In the genomic region with DNA sequence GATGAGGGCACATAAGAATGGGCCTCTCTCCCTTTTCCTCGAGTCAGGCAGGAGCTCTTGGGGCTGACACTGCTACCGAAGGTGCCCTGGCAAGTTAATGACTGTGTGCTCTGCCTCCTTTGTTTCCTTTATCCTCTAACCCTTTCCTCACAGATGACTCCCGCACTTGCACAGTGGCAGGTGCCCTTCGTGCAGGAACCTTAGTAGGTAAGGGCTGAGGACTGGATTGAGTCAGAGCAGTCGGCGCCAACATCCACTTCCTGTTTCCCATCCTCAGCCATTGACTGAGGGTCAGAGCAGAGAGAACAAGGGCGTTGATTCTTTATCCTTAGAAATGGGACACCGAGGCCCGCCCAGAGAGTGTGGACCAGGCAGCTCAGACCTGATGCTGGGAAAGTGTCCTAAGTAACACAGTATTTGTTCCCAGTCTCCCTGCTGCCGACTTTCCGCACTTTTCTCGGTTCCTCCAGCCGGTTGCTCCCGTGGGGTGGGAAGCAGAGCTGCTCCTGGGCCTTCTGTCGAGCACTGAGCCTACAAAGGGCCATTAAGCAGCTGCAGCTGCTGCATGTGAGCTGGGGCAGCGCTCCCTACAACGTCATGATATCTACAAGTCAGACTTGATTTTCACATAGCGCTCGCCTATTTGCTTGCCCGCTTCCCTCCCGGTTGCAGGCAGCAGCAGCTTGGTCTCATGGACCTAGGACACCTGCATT, we compare ENCODE assay signal across 10 mouse cellular contexts. TPM values are rescaled to one million over a fixed set of nuclear protein-coding genes. Genes with fewer than 3 reads are reported as not detected.
DNase-seq lines count a peak whose midpoint lies in the region; ATAC-seq and TF ChIP-seq lines count a peak whose summit lies in the region.
"Had no signal": no experiment of that assay in that cellular context is flagged by ENCODE, and none has a peak within 500 bp of the region (broad histone marks: within the 10 kb centered on the region; RNA-seq: fewer than 3 reads in every experiment).

No protein-coding gene starts in this region.

- WGBS in heart, embryonic 12.5 days, result 39% methylated on average over 21 of the region's 21 CpGs
- WGBS in embryonic facial prominence, embryonic 13.5 days, result 18% methylated on average over 21 of the region's 21 CpGs
- WGBS in liver, postnatal 0 days (ENCODE audit: insufficient replicate concordance), result 34% methylated on average over 21 of the region's 21 CpGs

- TF ChIP-seq CTCF in E14TG2a.4 (conservative IDR thresholded peaks at IDR 0.05; ENCODE audit: low read length), result no peak
- no peak for TF ChIP-seq CTCF in liver, postnatal 0 days (IDR thresholded peaks at IDR 0.05; ENCODE audit: low read depth)

- DNase-seq in heart, postnatal 14 days, result no peak
- no peak for DNase-seq in liver, postnatal 0 days
- DNase-seq in ovary, postnatal 36 days (ENCODE audit: low spot score), result no peak
- no peak for DNase-seq in adrenal gland, postnatal 4 days (ENCODE audit: low spot score in 2 of 2)
- DNase-seq in adipocyte (ENCODE audit: low spot score), result no peak
- DNase-seq: right cerebral cortex, postnatal 14 days had no signal

- no peaks in the 10 kb centered on the region for H3K36me3 ChIP-seq in heart, embryonic 12.5 days
- H3K36me3 ChIP-seq in E14TG2a.4 (ENCODE audit: insufficient read depth, low read length), result no peaks in the 10 kb centered on the region
- H3K36me3 ChIP-seq in embryonic facial prominence, embryonic 13.5 days, result no peaks in the 10 kb centered on the region
- H3K36me3 ChIP-seq in liver, postnatal 0 days (replicated peaks; ENCODE audit: insufficient read depth, low read length), result no peaks in the 10 kb centered on the region

- peaks cover 52% of the 10 kb centered on the region for H3K4me1 ChIP-seq in heart, embryonic 12.5 days (replicated peaks)
- peaks cover 87% of the 10 kb centered on the region for H3K4me1 ChIP-seq in E14TG2a.4 (replicated peaks; ENCODE audit: low read depth, low read length)
- H3K4me1 ChIP-seq in embryonic facial prominence, embryonic 13.5 days, result peaks cover 53% of the 10 kb centered on the region
- H3K4me1 ChIP-seq in liver, postnatal 0 days (ENCODE audit: insufficient read depth), result peaks cover 48% of the 10 kb centered on the region

- no peak overlapping the region for H3K27ac ChIP-seq in heart, embryonic 12.5 days (ENCODE audit: poor library complexity, severe bottlenecking)
- no peak overlapping the region for H3K27ac ChIP-seq in embryonic facial prominence, embryonic 13.5 days
- peak overlapping the region; percentile 32; the same call in 1 of the 2 replicates for H3K27ac ChIP-seq in liver, postnatal 0 days (ENCODE audit: low read depth)

- no peak overlapping the region for H3K9ac ChIP-seq in heart, embryonic 12.5 days
- no peak overlapping the region for H3K9ac ChIP-seq in embryonic facial prominence, embryonic 13.5 days
- 0 out of 2 replicates have a peak overlapping the region, but pooled peaks have one; percentile 13 for H3K9ac ChIP-seq in liver, postnatal 0 days (replicated peaks)

- no peak overlapping the region for H3K4me3 ChIP-seq in heart, embryonic 12.5 days
- H3K4me3 ChIP-seq in E14TG2a.4 (replicated peaks; ENCODE audit: low read length), result peak overlapping the region; percentile 63
- H3K4me3 ChIP-seq in embryonic facial prominence, embryonic 13.5 days, result no peak overlapping the region
- H3K4me3 ChIP-seq in liver, postnatal 0 days (ENCODE audit: low read depth, low read length), result no peak overlapping the region

- ATAC-seq in heart, embryonic 12.5 days (ENCODE audit: insufficient number of reproducible peaks, low FRiP score), result no peak
- ATAC-seq in embryonic facial prominence, embryonic 13.5 days (ENCODE audit: insufficient number of reproducible peaks, insufficient read depth, low FRiP score, low TSS enrichment, low read depth), result no peak
- no peak for ATAC-seq in liver, postnatal 0 days

- peaks cover 51% of the 10 kb centered on the region for H3K27me3 ChIP-seq in heart, embryonic 12.5 days (replicated peaks)
- H3K27me3 ChIP-seq in E14TG2a.4 (ENCODE audit: insufficient read depth, low read length), result peaks cover 18% of the 10 kb centered on the region
- peaks cover 77% of the 10 kb centered on the region for H3K27me3 ChIP-seq in embryonic facial prominence, embryonic 13.5 days
- H3K27me3 ChIP-seq in liver, postnatal 0 days (ENCODE audit: insufficient read depth, low read length), result peaks cover 6% of the 10 kb centered on the region; the same call in 1 of the 2 replicates

- peak overlapping the region; percentile 60 for H3K4me2 ChIP-seq in heart, embryonic 12.5 days
- H3K4me2 ChIP-seq in embryonic facial prominence, embryonic 13.5 days, result peak overlapping the region; percentile 36; the same call in 1 of the 2 replicates
- peak overlapping the region; percentile 63 for H3K4me2 ChIP-seq in liver, postnatal 0 days (ENCODE audit: low read depth, low read length)

- intact Hi-C loops in heart, postnatal 14 days (cut with DNase I), result loop anchor here (2.0 kb wide), 1 partner anchor 21 kb away; no protein-coding TSS in a partner anchor

- H3K9me3 ChIP-seq in heart, embryonic 12.5 days (replicated peaks), result no peaks in the 10 kb centered on the region
- H3K9me3 ChIP-seq in E14TG2a.4 (ENCODE audit: low read length), result no peaks in the 10 kb centered on the region
- H3K9me3 ChIP-seq in embryonic facial prominence, embryonic 13.5 days, result no peaks in the 10 kb centered on the region
- no peaks in the 10 kb centered on the region for H3K9me3 ChIP-seq in liver, postnatal 0 days (ENCODE audit: low read length)

- TF ChIP-seq EP300 in liver, postnatal 0 days (IDR thresholded peaks at IDR 0.05; ENCODE audit: low read depth), result no peak

RNA-seq across cellular contexts. Expression of gene Mt1, which starts 8.6 kb away (rescaled TPM):
- 129 and 209 TPM in 2 replicates for polyA plus RNA-seq in heart, embryonic 12.5 days (2016; fragmentation: Nextera tagmentation; extraction: Ambion mirVana)
- total RNA-seq in heart, postnatal 14 days (2021), result 100 to 1,000 TPM; 388 to 401 TPM
- polyA plus RNA-seq in embryonic facial prominence, embryonic 13.5 days (2015; fragmentation: Nextera tagmentation; extraction: Ambion mirVana), result 133 and 170 TPM in 2 replicates
- polyA plus RNA-seq in liver, postnatal 0 days (2015; fragmentation: Nextera tagmentation; extraction: Ambion mirVana), result 2,663 and 3,863 TPM in 2 replicates
- 100 to 1,000 TPM; 241 to 243 TPM for total RNA-seq in adrenal gland, postnatal 4 days (2021)

RNA-seq across cellular contexts. Expression of gene Mt2, which starts 15.0 kb away (rescaled TPM):
- 23.6 and 39.2 TPM in 2 replicates for polyA plus RNA-seq in heart, embryonic 12.5 days (2016; fragmentation: Nextera tagmentation; extraction: Ambion mirVana)
- total RNA-seq in heart, postnatal 14 days (2021), result 10 to 100 TPM; 71.0 to 71.3 TPM
- 56.8 and 70.4 TPM in 2 replicates for polyA plus RNA-seq in embryonic facial prominence, embryonic 13.5 days (2015; fragmentation: Nextera tagmentation; extraction: Ambion mirVana)
- 507 and 771 TPM in 2 replicates for polyA plus RNA-seq in liver, postnatal 0 days (2015; fragmentation: Nextera tagmentation; extraction: Ambion mirVana)
- 100 to 1,000 TPM; 179 to 183 TPM for total RNA-seq in adrenal gland, postnatal 4 days (2021)

RNA-seq across cellular contexts. Expression of gene Nup93, which starts 26.9 kb away (rescaled TPM):
- 71.6 and 73.6 TPM in 2 replicates for polyA plus RNA-seq in heart, embryonic 12.5 days (2016; fragmentation: Nextera tagmentation; extraction: Ambion mirVana)
- 10 to 100 TPM; 17.3 to 20.2 TPM for total RNA-seq in heart, postnatal 14 days (2021)
- 87.1 and 88.8 TPM in 2 replicates for polyA plus RNA-seq in embryonic facial prominence, embryonic 13.5 days (2015; fragmentation: Nextera tagmentation; extraction: Ambion mirVana)
- 13.4 and 18.2 TPM in 2 replicates for polyA plus RNA-seq in liver, postnatal 0 days (2015; fragmentation: Nextera tagmentation; extraction: Ambion mirVana)
- 10 to 100 TPM; 33.3 to 33.8 TPM for total RNA-seq in adrenal gland, postnatal 4 days (2021)

RNA-seq across cellular contexts. Expression of gene Mt3, which starts 35.0 kb away (rescaled TPM):
- polyA plus RNA-seq in heart, embryonic 12.5 days (2016; fragmentation: Nextera tagmentation; extraction: Ambion mirVana), result 24.7 and 25.0 TPM in 2 replicates
- 1 to 10 TPM; 4.9 to 5.5 TPM for total RNA-seq in heart, postnatal 14 days (2021)
- polyA plus RNA-seq in embryonic facial prominence, embryonic 13.5 days (2015; fragmentation: Nextera tagmentation; extraction: Ambion mirVana), result 0.58 and 1.1 TPM in 2 replicates
- polyA plus RNA-seq in liver, postnatal 0 days (2015; fragmentation: Nextera tagmentation; extraction: Ambion mirVana), result not detected in 2 replicates
- 1 to 10 TPM; 6.5 to 6.9 TPM for total RNA-seq in adrenal gland, postnatal 4 days (2021)

RNA-seq across cellular contexts. Expression of gene Mt4, which starts 50.4 kb away (rescaled TPM):
- polyA plus RNA-seq in heart, embryonic 12.5 days (2016; fragmentation: Nextera tagmentation; extraction: Ambion mirVana), result not detected in 2 replicates
- not detected for total RNA-seq in heart, postnatal 14 days (2021)
- polyA plus RNA-seq in embryonic facial prominence, embryonic 13.5 days (2015; fragmentation: Nextera tagmentation; extraction: Ambion mirVana), result not detected in 2 replicates
- not detected in 2 replicates for polyA plus RNA-seq in liver, postnatal 0 days (2015; fragmentation: Nextera tagmentation; extraction: Ambion mirVana)
- not detected for total RNA-seq in adrenal gland, postnatal 4 days (2021)
- total RNA-seq: gastrocnemius, postnatal 4 days had no signal

Comparison
In these comparisons a context has a peak if more than half of its experiments do, and no peak if none do; other contexts are left out.
1. RNA of gene Mt1, which starts 8.6 kb away (polyA plus RNA-seq): 2,663 to 3,863 TPM in liver, postnatal 0 days; 129 to 209 TPM in heart, embryonic 12.5 days and 133 to 170 TPM in embryonic facial prominence, embryonic 13.5 days; every median in the first group is over 10 times any median in the second.
2. Peak in every context shown above with its lines, with median percentiles within 50 percentile points of each other: H3K4me2 ChIP-seq.